Mouse (Mus musculus) testis, adult 2 months (tissue): ENCODE measurements around the gene Mvp.

Experiments
- CTCF ChIP-seq: fragments of 200-500 bp; IDR thresholded peaks from 2 replicates; pipeline ENCODE4 v1.5.1; 2012; ENCODE audit warnings: low read depth, mild to moderate bottlenecking, inconsistent platforms, low read length, moderate library complexity; ENCODE audit not compliant: control insufficient read depth, insufficient read depth, insufficient replicate concordance
- POLR2A ChIP-seq: fragments of 200-500 bp; IDR thresholded peaks from 2 replicates; pipeline ENCODE4 v1.6.1; 2012; ENCODE audit warnings: low read depth, mild to moderate bottlenecking, inconsistent platforms, low read length, moderate library complexity; ENCODE audit not compliant: control insufficient read depth

GRCm38 (mm10) chr7:126952646-126953045 is 61.8 kb downstream of the Mvp start:
- TF ChIP-seq CTCF, result no peak
- no peak for TF ChIP-seq POLR2A
